Comparison of ENCODE assay signal across 8 mouse cellular contexts in genomic region chr9:44418519-44419385, GRCm38 (mm10). TPM values are rescaled to one million over a fixed set of nuclear protein-coding genes. Genes with fewer than 3 reads are reported as not detected.
DNase-seq lines count a peak whose midpoint lies in the region; ATAC-seq and TF ChIP-seq lines count a peak whose summit lies in the region.

Gene Ccdc84, minus strand, starts transcription at chr9:44418569.

- in situ Hi-C loops in CH12.LX (cut with MboI; ENCODE audit: low pct_ligation_motif_present, low pct_unique_long_range_greater_than_20kb, low sequenced_read_pairs), result no loop called here

- no peak for TF ChIP-seq EP300 in heart, adult 2 months (IDR thresholded peaks at IDR 0.05; ENCODE audit: insufficient read depth, low read depth, low read length)
- no peak for TF ChIP-seq EP300 in CH12.LX (IDR thresholded peaks at IDR 0.05; ENCODE audit: low read length)

- no peak for ATAC-seq in hindbrain, embryonic 13.5 days (ENCODE audit: low FRiP score)
- ATAC-seq in liver, embryonic 15.5 days (ENCODE audit: insufficient read depth), result no peak

- 69% methylated on average over 14 of the region's 14 CpGs for WGBS in heart, adult 2 months
- WGBS in hindbrain, embryonic 13.5 days, result 78% methylated on average over 14 of the region's 14 CpGs
- 67% methylated on average over 14 of the region's 14 CpGs for WGBS in liver, embryonic 15.5 days (ENCODE audit: insufficient replicate concordance)

- no peaks in the 10 kb centered on the region; the same call in 1 of the 2 replicates for H3K36me3 ChIP-seq in heart, adult 2 months (ENCODE audit: control insufficient read depth, insufficient read depth, low read length)
- peaks cover 13 to 40% of the 10 kb centered on the region in 2 experiments for H3K36me3 ChIP-seq in CH12.LX (replicated peaks in 1 of 2; ENCODE audit: control insufficient read depth in 1 of 2, insufficient read depth in 1 of 2, low read length in 1 of 2)
- H3K36me3 ChIP-seq in hindbrain, embryonic 13.5 days, result peaks cover 10% of the 10 kb centered on the region
- H3K36me3 ChIP-seq in liver, embryonic 15.5 days (replicated peaks), result peaks cover 21% of the 10 kb centered on the region

- peak within 1 kb of the TSS; percentile 92 for H3K4me2 ChIP-seq in CH12.LX (ENCODE audit: insufficient read depth, low read depth, poor library complexity, severe bottlenecking)
- H3K4me2 ChIP-seq in hindbrain, embryonic 13.5 days, result peak within 1 kb of the TSS; percentile 90
- peak within 1 kb of the TSS; percentile 86 for H3K4me2 ChIP-seq in liver, embryonic 15.5 days

- dilution Hi-C loops in CH12.LX (cut with MboI; ENCODE audit: extremely low pct_ligation_motif_present, extremely low pct_unique_long_range_greater_than_20kb, low sequenced_read_pairs), result no loop called here

- peaks cover 3% of the 10 kb centered on the region for H3K4me1 ChIP-seq in heart, adult 2 months (ENCODE audit: control insufficient read depth, insufficient read depth, low read length)
- peaks cover 4 to 41% of the 10 kb centered on the region in 2 experiments; a peak in 3 of 4 replicates for H3K4me1 ChIP-seq in CH12.LX (ENCODE audit: control insufficient read depth in 1 of 2, insufficient read depth in 2 of 2)
- H3K4me1 ChIP-seq in hindbrain, embryonic 13.5 days (replicated peaks), result peaks cover 18% of the 10 kb centered on the region
- peaks cover 24% of the 10 kb centered on the region for H3K4me1 ChIP-seq in liver, embryonic 15.5 days (replicated peaks)

- H3K9ac ChIP-seq in heart, adult 2 months (ENCODE audit: low read depth, low read length), result peak within 1 kb of the TSS; percentile 78
- peak within 1 kb of the TSS; percentile 75 for H3K9ac ChIP-seq in CH12.LX (ENCODE audit: insufficient read depth, low read depth)
- H3K9ac ChIP-seq in hindbrain, embryonic 13.5 days, result peak within 1 kb of the TSS; percentile 96
- peak within 1 kb of the TSS; percentile 85 for H3K9ac ChIP-seq in liver, embryonic 15.5 days

- peak within 1 kb of the TSS; percentile 86 for H3K4me3 ChIP-seq in heart, adult 2 months
- peak within 1 kb of the TSS; percentile 74 to 83 (median 79) for H3K4me3 ChIP-seq in CH12.LX (replicated peaks in 1 of 3; ENCODE audit: low read depth in 2 of 3, low read length in 2 of 3, poor library complexity in 1 of 3)
- H3K4me3 ChIP-seq in hindbrain, embryonic 13.5 days, result peak within 1 kb of the TSS; percentile 81
- H3K4me3 ChIP-seq in liver, embryonic 15.5 days (replicated peaks), result peak within 1 kb of the TSS; percentile 89

- no peak for TF ChIP-seq RAD21 in CH12.LX (IDR thresholded peaks at IDR 0.05; ENCODE audit: low read depth, low read length)

- H3K9me3 ChIP-seq in CH12.LX (replicated peaks; ENCODE audit: low read length), result no peaks in the 10 kb centered on the region
- no peaks in the 10 kb centered on the region for H3K9me3 ChIP-seq in hindbrain, embryonic 13.5 days
- H3K9me3 ChIP-seq in liver, embryonic 15.5 days (replicated peaks), result no peaks in the 10 kb centered on the region

- H3K79me2 ChIP-seq in heart, adult 2 months (replicated peaks; ENCODE audit: control insufficient read depth, insufficient read depth, low read length), result no peaks in the 10 kb centered on the region
- no peaks in the 10 kb centered on the region; the same call in 1 of the 2 replicates for H3K79me2 ChIP-seq in CH12.LX (replicated peaks; ENCODE audit: control insufficient read depth, extremely low read depth, insufficient read depth, poor library complexity, severe bottlenecking)

- no peak for DNase-seq in heart, adult 2 months
- no peak for DNase-seq in heart, postnatal 25 days (ENCODE audit: low spot score)
- DNase-seq in CH12.LX (ENCODE audit: extremely low read depth), result no peak
- DNase-seq in cerebellum, adult 9-11 months, result peak; percentile 60
- no peak for DNase-seq in right cerebral cortex, adult 18-20 months
- DNase-seq in spleen, postnatal 36 days (ENCODE audit: low spot score in 2 of 2), result no peak

- TF ChIP-seq POLR2A in heart, adult 2 months (IDR thresholded peaks at IDR 0.05; ENCODE audit: insufficient read depth, low read depth, low read length), result no peak
- no peak for TF ChIP-seq POLR2A in CH12.LX (IDR thresholded peaks at IDR 0.05; ENCODE audit: low read depth, low read length)

- TF ChIP-seq CTCF in heart, adult 2 months (IDR thresholded peaks at IDR 0.05), result no peak
- TF ChIP-seq CTCF in CH12.LX (conservative IDR thresholded peaks at IDR 0.05 in 1 of 2, IDR thresholded peaks at IDR 0.05 in 1 of 2; ENCODE audit: low read depth in 2 of 2, low read length in 2 of 2), result no peak

- no peaks in the 10 kb centered on the region for H3K27me3 ChIP-seq in heart, adult 2 months (ENCODE audit: control insufficient read depth, insufficient read depth, low read length)
- H3K27me3 ChIP-seq in CH12.LX (replicated peaks), result no peaks in the 10 kb centered on the region
- H3K27me3 ChIP-seq in hindbrain, embryonic 13.5 days, result no peaks in the 10 kb centered on the region; the same call in 1 of the 2 replicates
- no peaks in the 10 kb centered on the region for H3K27me3 ChIP-seq in liver, embryonic 15.5 days

- intact Hi-C loops in heart, adult 2 months (cut with DNase I), result no loop called here
- intact Hi-C loops in heart, postnatal 25 days (cut with DNase I), result no loop called here

- peak within 1 kb of the TSS; percentile 88 for H3K27ac ChIP-seq in heart, adult 2 months
- H3K27ac ChIP-seq in CH12.LX (ENCODE audit: insufficient read depth, low read depth), result peak within 1 kb of the TSS; percentile 53
- peak within 1 kb of the TSS; percentile 84 for H3K27ac ChIP-seq in hindbrain, embryonic 13.5 days
- H3K27ac ChIP-seq in liver, embryonic 15.5 days (replicated peaks), result peak within 1 kb of the TSS; percentile 81

TF ChIP-seq in CH12.LX, 34 proteins besides CTCF, POLR2A, EP300 and RAD21:
- no peak for TF ChIP-seq ELF1 (IDR thresholded peaks at IDR 0.05; ENCODE audit: low read depth, low read length)
- no peak for TF ChIP-seq ZMIZ1 (IDR thresholded peaks at IDR 0.05; ENCODE audit: low read depth, low read length)
- TF ChIP-seq KAT2A (IDR thresholded peaks at IDR 0.05; ENCODE audit: insufficient replicate concordance, low read length), result no peak
- no peak for TF ChIP-seq TCF12 (IDR thresholded peaks at IDR 0.05; ENCODE audit: low read depth, low read length)
- TF ChIP-seq ZC3H11A (IDR thresholded peaks at IDR 0.05; ENCODE audit: low read depth, low read length), result no peak

RNA-seq across cellular contexts. Expression of gene Ccdc84, which starts in this region (rescaled TPM):
- total RNA-seq in heart, adult 2 months (2021), result 1 to 10 TPM; 5.5 to 5.7 TPM
- polyA plus RNA-seq in heart, adult 2 months (2012; rRNA removed), result 10.5 and 18.1 TPM in 2 replicates
- total RNA-seq in heart, postnatal 25 days (2021), result 1 to 10 TPM; 7.2 to 8.0 TPM
- 25.4 and 30.4 TPM in 2 replicates for total RNA-seq in CH12.LX (2012; rRNA removed)
- 21.7 and 26.0 TPM in 2 replicates for total RNA-seq in CH12.LX (2014; rRNA removed)
- polyA plus RNA-seq in CH12.LX (2012; ENCODE audit: insufficient read length, low read depth), result 16.5 and 18.3 TPM in 2 replicates
- polyA plus RNA-seq in hindbrain, embryonic 13.5 days (2015; fragmentation: Nextera tagmentation; extraction: Ambion mirVana), result 28.2 and 32.9 TPM in 2 replicates
- polyA plus RNA-seq in liver, embryonic 15.5 days (2015; fragmentation: Nextera tagmentation; extraction: Ambion mirVana), result 12.6 and 13.6 TPM in 2 replicates
